Mouse (Mus musculus): ENCODE results near the gene Srcin1.

GRCm38 (mm10) chr11:97523827-97524261 is 52.1 kb downstream of the Srcin1 start:
- no peak for TF ChIP-seq POLR2A (IDR thresholded peaks at IDR 0.05; ENCODE audit: insufficient read length, low read depth)
- TF ChIP-seq MYOG (IDR thresholded peaks at IDR 0.05; ENCODE audit: control insufficient read depth in 1 of 3, insufficient read depth in 1 of 3, insufficient read length in 2 of 3, low read depth in 2 of 3) = no peak
- TF ChIP-seq MAX (IDR thresholded peaks at IDR 0.05; ENCODE audit: low read depth) = no peak
- no peak for TF ChIP-seq USF1 (IDR thresholded peaks at IDR 0.05; ENCODE audit: low read depth)
- TF ChIP-seq SRF (IDR thresholded peaks at IDR 0.05; ENCODE audit: control insufficient read depth, insufficient read length, low read depth) = no peak
- TF ChIP-seq CEBPB (IDR thresholded peaks at IDR 0.05; ENCODE audit: insufficient read depth, poor library complexity, severe bottlenecking) = no peak
- no peak for TF ChIP-seq MYOD1 (IDR thresholded peaks at IDR 0.05; ENCODE audit: control insufficient read depth in 1 of 3, insufficient read length in 2 of 3, low read depth in 2 of 3)
- no peak for TF ChIP-seq TCF12 (IDR thresholded peaks at IDR 0.05; ENCODE audit: insufficient read depth, poor library complexity, severe bottlenecking)
- TF ChIP-seq E2F4 (IDR thresholded peaks at IDR 0.05; ENCODE audit: insufficient read depth) = no peak
- no peak for TF ChIP-seq POLR2AphosphoS2 (IDR thresholded peaks at IDR 0.05; ENCODE audit: insufficient read length, low read depth)
- no peak for TF ChIP-seq REST (IDR thresholded peaks at IDR 0.05; ENCODE audit: insufficient read depth, insufficient read length)
- no peak for TF ChIP-seq TCF3 (IDR thresholded peaks at IDR 0.05; ENCODE audit: insufficient read length, low read depth)

Measured in myocyte (in vitro differentiated cells).